Mouse (Mus musculus) activated CD4-positive, CD25-positive, alpha-beta regulatory T cell, adult 4 months (primary cell): ENCODE results near the gene Prss46. TPM values are rescaled to one million over a fixed set of nuclear protein-coding genes. Genes with fewer than 3 reads are reported as not detected.

Experiments used
- ATAC-seq: one replicate; pipeline ENCODE4 v1.8.0; 2017
- polyA plus RNA-seq, 2 experiments: library from polyadenylated mRNA; unstranded; fragments of 100-300 nt; shearing (Covaris generic); gene quantifications; one replicate each; pipeline ENCODE4 v1.2.1; 2017

Prss46 gene
- polyA plus RNA-seq, 2 experiments from 2014 or later: not detected

DNA sequence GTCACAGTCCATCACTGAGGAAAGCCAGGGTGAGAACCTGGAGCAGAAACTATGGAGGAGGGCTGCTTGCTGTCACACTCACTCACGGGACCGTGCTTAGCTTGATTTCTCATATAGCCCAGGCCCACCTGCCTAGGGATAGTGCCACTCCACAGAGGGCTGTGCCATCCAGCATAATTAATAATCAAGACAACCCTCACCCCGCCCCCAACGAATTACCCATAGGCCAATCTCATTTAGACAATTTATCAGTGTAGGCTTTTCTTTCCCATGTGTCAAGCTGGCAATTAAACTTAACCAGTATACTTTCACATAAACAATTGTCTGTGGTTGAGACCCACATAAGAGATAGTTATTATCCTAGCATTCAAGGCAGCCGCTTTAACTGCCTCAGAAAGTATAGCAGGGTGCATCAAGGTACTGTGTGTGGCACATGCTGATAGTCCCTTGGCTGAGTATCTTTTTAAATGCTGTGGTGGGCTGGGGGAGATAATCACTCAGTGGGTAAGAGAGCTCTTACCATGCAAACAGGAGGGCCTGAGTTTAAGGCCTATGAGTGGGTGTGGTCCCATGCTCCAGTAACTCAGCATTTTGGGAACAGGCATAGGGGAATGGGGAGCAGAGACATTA is 14.8 kb downstream of the Prss46 start:
- ATAC-seq: no peak

DNA sequence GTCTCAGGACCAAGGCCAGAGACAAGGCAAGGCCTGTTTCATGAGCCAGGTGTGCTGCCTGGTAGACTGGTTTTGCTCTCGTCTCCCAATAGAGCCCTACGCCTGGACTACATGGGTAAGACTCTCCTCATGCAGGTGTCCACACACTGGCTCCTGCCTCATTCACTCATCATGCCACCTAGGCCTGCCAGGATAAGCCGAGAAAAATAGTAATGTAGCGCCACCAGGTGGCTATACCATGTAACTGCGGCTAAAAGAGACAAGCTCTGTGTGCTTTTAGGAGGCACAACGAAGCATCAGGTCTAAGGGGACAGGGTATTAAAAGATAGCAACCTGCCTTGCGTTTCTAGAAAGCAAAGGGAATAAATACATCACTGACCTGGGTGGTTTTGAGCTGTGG is 26.7 kb downstream of the Prss46 start:
- ATAC-seq: no peak

DNA sequence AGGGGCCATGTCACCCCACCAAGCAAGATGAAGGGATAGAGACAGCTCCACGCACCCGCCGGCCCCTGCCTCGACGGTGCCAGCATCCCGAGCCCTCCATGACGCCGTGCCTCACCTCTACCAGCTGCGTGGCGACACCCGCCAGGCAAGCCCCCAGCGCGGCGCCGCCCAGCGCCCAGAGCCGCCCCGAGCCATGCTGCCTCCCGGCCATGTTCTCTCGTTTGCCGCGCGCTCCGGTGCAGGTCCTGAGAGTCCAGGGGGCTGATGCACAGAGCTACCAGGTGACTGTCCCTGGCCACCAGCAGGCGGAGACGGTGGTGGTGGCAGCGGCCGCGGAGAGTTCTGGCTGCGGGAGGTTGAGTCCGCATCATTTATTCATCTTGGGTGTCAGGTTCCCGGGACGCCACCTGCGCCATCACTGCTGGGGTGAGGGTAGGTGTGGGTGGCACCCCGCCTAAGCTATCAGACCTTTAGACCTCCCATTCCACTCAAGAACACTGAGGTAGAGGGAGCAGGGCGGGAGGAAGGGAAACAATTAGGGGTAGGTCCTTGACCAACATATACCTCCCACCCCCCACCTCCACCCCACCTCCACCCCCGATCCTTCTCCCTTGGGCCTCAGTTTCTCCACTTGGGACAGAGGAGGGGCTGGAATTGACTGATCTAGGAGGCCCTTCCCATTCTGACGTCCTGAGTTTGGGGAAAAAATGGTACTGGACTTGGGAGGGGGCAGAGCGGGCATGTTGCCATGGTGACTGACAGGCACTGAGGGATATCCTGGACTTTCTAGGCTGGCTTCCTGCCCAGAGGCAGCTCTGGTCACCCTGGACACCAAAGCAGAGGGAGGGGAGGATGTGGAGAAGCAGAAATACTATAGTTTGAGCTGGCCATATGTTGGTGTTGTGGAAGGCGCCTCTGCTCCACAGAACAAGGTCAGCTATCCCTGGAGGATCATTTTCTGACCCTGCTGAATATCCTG is 29.7 kb downstream of the Prss46 start:
- no peak for ATAC-seq

DNA sequence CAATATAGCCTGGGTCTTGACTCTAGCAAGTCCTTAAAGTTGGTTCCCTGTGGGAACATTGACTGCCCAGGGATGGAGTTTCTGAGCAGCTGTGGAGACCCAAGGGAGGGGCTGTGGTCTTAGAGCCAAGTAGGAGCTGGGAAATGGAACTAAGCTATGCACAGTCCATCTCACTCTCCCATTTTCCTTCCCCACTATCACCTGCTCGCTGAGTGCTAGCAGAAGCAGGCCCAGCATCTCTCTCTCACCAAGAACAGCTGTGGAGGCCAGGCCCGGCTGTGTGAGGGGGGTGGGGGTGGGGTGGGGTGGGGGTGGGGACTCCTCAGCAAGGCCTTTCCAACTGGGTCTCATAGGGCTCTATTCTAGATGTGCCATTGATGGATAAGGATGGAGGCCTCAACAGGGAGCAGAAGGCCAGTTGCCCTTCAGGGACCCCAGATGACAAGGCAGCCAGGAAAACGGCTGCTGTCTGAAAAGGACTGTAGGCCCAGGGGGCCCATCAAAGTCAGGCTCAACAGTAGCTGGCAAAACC is 30.4 kb downstream of the Prss46 start:
- no peak for ATAC-seq

DNA sequence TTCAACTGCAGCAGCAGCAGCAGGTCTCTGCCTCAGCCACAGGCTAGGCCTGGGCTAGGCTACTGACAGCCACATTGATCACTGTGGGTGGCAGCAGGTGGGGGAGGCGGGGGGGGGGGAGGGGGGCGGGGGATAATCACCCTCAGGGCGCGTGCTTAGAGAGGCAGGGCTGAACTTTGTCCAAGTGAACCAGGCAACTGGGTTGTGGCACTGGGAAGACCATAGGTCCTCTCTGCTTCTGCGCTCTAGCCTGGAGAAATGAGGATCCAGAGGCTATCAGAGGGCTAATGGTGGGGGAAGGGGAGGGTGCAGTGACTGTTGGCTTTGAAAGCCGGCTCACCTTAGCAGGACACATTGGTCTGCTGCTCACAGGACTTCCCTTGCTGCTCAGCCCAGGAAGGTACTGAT is 31.0 kb downstream of the Prss46 start:
- ATAC-seq: no peak

DNA sequence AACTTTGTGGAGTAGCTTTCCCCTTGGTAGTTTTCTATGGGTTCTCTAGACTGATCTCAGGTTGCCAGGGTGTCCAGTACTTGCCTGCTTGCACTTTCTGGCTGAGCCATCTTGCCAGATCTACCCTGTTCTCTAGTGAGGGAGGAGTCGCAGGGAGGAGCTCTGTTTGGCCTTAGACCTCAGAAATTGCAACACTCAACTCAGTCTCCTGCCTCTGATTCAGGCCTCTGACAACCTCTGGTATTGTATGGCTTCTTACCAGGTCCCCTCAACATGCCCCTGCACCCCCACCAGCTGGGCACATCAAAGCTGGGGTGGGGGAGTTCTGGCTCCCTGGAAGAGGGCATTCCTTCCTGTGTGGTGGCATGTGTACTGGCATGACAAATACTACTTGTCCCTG is 33.0 kb downstream of the Prss46 start:
- no peak for ATAC-seq

DNA sequence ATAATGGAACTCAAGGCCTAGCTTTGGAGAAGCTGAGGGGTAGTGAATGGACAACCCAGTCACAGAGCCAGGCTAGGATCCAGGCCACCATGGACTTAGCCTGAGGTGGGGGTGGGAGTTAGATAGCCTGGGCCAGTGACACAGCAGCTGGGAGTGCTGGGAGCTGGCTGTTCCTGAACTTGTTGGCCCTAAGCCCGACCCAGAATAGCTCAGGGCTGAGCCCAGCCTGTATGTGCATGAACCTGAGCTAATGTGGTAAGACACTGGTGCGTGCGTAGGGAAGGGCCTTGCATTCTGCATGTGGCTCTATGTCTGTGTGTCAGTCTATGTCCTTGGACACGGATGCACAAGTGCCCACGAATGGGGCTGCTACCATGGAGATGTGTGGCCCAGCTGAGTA is 33.6 kb downstream of the Prss46 start:
- no peak for ATAC-seq

DNA sequence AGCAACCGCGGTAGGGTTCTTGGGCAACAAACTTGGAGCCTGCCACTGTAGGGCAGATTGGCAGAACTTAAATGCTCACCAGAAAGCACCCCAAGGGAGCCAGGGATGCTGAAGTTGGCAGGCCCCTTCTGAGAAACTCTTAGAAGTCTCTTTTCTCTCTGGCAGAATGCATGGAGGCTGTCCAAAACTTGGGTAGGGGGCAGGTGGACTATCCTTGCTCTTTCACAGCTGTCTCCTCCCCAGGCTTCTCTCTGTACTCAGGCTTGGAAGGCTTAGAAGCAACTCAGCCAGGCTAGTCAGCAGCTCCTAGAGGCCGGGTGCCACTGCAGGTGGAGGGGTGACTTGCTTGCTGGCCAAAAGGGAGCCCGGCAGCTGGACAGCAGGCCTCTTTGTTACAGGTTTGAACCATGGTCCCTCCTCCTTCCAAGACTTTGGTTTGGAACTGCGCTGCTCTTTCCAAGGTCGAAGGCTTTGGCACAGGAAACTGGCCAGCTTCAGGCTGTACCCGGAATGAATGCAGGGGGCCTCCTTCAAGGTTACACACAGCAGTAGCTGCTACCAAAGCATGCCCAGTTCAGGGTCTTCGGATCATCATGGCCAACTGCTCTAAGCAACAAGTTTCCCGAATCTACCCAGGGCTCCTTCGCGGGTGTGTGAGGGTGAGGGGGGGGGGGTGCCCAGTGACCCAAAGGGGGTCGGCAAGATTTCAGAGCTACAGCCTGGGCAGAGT is 35.0 kb downstream of the Prss46 start, which contains the start of gene Als2cl:
Gene Als2cl, plus strand, starts transcription at position 680 of the 730 bp plus-strand sequence.
- ATAC-seq: no peak

DNA sequence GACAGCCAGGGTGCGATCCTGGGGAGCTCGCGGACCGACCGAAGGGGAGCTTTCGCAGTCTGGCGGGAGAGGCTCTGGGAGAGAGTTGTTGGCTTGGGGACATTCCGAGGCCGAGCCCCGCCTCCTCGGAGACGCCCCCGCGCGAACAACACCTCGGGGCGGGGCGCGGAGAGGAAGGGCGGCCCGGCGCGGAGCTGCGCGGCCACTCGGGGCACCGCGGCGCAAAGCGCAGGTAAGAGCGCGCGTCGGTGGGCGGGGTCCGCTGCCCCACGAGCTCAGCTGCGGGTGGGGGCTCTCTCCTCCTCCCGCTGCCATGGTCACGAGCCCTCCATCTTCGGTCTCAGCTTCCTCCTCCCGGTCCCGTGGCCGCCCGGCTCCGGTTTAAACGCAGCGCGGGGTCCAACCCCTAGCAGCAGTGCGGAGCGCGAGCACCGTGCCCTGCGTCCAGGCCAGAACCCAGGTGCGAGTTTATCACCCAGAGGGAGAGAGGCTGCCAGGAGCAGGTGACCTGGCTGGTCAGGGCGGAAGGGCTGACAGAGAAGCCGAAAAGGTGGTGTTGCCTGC is 35.8 kb downstream of the Prss46 start, which contains the start of gene Tmie:
Gene Tmie, minus strand, starts transcription at position 116 of the 564 bp plus-strand sequence.
- peak; percentile 84 for ATAC-seq

DNA sequence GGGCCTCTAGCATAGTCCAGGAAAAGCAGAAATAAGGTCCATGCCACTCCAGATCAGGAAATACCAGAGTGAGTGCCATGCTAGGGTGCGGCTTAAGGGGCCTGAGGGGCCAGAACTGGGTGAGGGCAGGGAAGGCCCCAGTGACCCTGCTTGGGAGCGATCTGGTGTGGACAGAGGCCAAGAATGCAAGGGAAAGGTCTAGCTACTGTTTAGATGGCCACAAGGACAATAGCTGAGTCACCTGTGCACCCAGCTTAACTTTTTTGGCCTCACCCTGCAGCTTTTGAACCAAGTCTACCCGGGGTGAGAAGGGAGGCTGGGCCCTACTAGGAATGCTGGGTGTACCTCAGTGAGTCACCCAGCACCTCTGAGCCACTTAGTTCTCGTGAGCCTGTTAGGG is 36.5 kb downstream of the Prss46 start:
- no peak for ATAC-seq

DNA sequence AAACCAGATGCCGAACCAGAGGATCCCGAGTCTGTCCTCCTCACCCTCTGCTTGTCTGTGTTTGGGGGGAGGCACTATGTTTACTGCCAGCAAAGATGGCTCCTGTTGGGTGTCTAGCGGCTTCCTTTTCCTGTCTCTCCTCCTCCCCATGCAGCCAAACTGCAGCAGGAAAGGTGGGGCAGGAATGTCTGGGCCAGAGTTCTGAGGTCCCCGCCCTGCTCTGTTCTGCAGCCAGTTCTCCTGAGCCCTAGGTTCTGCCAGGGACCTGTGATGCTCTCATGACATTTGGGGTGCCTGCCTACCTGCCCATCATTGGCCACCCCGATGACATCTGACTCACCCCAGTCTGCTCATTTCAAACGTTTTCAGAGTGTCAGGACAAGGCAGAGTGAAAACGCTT is 37.6 kb downstream of the Prss46 start:
- ATAC-seq: no peak

DNA sequence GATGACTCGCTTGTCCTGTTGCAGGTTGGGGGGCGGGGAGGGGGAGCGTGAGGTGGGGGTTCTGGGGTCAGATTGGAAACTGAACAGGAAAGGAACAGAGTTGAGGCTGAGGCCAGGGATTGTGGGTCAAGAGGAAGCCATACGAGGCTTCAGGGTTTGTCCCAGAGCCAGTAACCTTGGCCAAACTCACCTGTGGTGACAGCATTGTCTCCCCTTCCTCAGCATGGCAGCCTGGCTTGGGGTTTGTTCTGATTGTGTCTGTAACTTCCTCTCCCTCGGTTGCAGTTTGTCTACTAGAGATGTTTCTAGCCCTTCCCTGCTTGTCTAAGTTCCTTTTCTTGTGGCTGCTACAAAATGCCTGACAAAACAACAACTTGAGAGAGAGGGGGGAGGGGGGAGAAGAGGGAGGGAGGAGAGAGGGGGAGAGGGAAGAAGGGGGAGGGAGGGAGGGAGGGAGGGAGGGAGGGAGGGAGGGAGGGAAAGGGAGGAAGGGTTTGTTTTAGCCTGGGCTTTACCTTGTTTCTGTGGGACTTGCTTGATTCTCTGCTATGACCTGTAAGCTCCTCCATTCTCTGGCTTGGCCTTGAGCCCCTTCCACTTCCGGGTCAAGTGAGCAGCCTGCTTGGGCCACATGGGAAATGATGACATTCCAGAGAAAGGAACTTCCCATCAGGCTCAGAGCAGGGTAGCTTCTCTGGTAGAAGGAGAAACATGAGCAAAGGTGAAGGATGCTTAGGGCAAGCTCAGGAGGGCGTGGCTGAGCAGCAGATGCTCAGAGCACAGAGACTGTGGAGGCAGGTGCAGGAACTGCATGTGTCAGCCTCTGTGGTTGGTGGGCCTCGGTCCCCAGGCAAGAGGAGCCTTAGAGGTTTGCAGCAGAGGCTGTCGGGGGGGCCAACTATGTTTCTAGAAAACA is 43.3 kb downstream of the Prss46 start:
- ATAC-seq: no peak

DNA sequence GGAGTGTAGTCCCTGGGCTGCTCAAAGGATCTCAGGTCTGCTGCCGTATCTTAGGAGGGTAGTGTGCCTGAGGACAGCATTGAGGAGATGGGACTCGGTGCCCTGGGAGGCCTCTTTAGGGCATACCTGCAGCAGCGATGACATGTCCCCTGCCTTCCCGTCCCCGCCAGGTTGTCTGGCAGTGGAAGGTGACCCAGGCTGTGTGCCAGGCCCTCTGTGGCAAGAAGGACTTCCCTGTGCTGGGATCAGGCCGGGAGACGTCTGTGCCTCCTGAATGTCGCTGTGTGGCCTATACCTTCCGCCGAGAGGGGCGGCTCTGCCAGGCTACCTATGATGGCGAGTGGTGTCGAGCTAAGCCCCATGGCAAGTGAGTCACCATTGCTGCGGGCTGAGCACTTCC is 44.6 kb downstream of the Prss46 start:
- no peak for ATAC-seq

DNA sequence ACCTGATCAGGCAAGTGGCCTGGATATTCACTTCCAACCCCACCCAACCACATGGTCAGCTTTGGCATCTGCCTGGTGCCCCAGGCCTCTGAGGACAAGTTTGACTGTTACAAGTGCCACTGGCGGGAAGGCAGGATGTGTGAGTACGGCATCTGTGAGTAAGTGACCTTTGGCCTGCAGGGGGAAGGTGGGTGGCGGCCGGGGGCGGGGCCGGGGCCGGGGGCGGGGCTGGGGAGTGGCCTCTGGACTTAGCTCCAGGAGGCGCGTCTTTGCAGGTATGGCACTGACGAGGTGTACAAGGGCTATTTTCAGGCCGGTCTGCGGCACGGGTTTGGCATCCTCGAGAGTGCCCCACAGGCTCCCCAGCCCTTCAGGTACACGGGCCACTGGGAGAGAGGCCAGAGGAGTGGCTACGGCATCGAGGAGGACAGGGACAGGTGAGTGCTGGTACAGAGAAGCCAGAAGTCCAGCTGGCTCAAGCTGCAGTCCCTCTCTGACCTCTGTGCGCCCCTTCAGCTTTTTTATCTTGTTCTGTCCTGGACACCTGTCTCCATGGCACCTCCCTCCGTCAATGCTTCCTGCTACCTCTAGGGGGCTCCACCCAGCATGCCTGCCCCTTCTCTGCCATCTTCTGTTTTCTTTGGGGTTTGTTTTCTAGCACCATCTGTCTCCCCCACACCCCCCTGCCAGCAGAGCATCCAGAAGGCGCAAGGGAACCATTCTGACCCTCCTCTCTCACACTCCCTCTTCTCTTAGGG is 45.9 kb downstream of the Prss46 start:
- ATAC-seq: no peak

DNA sequence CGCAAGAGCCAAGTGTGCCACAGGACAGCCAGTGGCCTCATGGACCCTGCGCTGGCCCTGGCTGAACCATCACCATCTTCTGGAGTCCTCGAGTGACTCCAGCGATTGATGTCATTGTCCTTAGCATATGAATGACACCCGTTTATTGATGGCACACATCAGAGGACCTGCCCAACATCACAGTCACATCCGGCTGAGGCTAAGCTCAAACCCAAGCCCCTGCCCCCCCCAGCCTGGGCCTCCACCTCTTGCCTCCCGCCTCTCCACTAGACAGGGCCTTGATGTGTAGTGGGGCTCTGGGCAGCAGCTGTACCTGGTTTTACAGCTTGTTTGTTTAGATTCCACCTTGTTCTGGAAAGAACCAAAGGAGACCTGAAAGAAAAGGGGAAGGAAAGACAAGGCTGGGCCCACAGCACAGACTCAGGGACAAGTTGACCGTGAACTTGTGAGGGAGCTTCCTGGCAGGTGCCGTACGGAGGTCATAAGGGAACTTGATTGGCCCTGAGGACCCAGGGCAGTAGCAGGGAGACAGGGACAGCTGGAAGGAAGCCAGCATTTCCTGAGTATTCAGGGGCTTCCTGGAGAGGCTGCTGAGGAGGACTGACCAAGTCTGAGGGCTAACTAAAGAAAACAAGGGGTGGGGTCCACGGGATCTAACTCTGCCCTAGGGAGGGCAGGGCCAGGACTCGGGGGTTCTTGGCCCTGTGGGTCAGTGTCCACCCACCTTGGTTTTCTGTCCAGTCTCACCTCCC is 46.9 kb downstream of the Prss46 start:
- no peak for ATAC-seq

DNA sequence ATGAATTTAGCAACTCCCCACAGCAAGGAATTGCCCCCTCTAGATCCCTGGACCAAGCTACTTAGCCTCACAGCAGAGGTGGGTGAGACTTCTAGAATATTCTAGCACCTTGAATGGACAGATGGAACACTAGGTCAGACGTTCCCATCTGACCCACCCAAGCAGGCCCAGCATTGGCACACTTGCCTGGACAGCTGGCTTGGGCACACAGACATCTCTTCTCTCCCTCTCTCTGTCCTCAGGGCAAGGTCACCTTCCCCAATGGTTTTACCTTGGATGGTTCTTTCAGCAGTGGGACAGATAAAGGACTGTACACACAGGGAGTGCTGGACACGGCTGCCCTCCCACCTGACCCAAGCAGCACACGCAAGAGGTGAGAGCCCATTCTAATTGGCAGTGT is 48.2 kb downstream of the Prss46 start:
- no peak for ATAC-seq

DNA sequence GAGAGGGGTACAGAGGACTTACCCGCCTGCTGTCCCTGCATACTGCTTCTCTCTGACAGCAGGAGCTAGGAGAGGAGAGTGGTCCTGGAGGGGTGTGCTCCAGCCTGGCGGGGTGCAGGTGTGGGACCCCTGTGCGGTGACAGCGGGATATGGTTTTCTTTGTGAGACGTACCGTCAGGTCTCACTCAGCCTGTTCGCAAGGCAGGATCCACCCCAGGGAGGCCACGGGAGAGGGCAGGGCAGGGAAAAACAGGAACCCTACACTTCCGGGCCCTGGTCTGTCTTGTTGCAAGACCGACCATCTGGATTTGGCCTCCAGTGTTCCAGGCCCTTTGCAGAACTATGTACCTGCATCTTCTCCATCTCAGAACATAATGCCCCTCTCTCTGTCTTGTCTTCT is 49.1 kb downstream of the Prss46 start:
- ATAC-seq: no peak

DNA sequence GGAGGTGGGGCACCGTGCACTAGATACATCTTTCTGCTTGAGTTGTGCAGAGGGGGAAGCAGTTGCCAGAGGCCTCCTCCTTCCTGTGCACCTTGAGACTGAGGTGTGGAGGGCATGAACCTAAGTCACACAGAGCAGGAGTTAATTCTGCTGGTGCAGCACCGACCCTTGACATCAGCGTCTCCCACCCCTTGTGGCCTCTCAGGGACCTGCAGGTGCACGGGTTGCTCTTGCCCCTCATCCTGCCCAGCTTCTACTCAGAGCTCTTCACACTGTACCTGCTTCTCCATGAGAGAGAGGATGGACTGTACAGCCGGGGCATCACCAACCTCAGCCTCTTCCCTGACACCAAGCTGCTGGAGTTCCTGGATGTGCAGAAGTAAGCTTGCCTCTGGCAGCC is 51.2 kb downstream of the Prss46 start:
- ATAC-seq: no peak

DNA sequence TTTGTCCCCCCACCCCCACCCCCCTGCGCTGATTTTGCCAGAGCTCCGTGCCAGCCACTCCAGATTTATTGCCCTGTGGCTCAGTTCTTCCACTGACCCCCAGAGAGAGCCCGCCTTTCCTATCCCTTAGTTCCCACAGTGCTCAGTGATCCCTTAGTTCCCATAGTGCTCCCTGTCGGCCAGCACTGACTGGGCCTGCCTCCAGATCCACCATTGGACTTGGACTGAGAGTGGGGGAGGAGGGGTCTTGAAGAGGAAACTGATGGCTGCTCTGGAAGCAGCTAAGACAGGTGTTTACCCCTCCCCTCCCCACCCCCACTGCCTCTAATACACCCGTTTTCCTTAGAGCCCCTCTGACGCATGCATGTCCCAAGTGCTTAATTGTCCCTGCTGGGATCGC is 51.7 kb downstream of the Prss46 start:
- ATAC-seq: no peak

DNA sequence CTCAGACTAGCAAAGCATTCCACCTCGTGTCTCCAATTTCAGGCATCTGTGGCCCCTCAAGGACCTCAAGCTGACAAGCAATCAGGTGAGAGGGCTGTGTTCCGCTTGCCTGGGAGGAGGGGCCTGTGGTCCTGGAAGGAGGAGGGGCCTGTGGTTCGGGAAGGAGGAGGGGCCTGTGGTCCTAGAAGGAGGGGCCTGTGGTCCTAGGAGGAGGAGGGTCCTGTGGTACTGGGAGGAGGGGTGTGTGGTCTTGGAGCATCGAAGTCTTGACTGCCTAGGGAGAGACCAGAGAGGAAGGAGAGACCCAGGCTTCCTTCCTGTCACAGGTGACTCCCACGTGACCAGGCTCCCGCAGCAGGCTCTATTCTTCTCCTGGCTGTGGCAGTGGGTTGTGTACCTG is 52.3 kb downstream of the Prss46 start:
- peak; percentile 55 for ATAC-seq
